Mouse (Mus musculus) kidney, embryonic 16.5 days (tissue): Measurements from ENCODE around the gene Cacna1c. TPM values are rescaled to one million over a fixed set of nuclear protein-coding genes. Genes with fewer than 3 reads are reported as not detected.

ENCODE experiments used
- ATAC-seq: fragments of 200-750 bp; cut with Nextera tagmentation; 2 replicates; pipeline ENCODE4 v1.8.0; 2017; ENCODE audit warnings: moderate TSS enrichment; ENCODE audit not compliant: low FRiP score, low TSS enrichment
- H3K27ac ChIP-seq: fragments of 300-500 bp; sonication (generic); 2 replicates; pipeline ENCODE4 v1.5.1; 2014; ENCODE audit warnings: low read length
- H3K27me3 ChIP-seq: fragments of 300-500 bp; sonication (generic); 2 replicates; pipeline ENCODE4 v1.6.1; 2014; ENCODE audit warnings: low read length, control low read depth, mixed read lengths; ENCODE audit not compliant: insufficient read depth
- H3K36me3 ChIP-seq: fragments of 300-500 bp; sonication (generic); 2 replicates; pipeline ENCODE4 v1.6.1; 2014; ENCODE audit warnings: low read length, control low read depth, mixed read lengths; ENCODE audit not compliant: insufficient read depth
- H3K4me1 ChIP-seq: fragments of 300-500 bp; sonication (generic); 2 replicates; pipeline ENCODE4 v1.6.1; 2014; ENCODE audit warnings: low read length, control low read depth, mixed read lengths; ENCODE audit not compliant: insufficient read depth
- H3K4me2 ChIP-seq: fragments of 300-500 bp; sonication (generic); replicated peaks from 2 replicates; pipeline ENCODE4 v1.6.1; 2014; ENCODE audit warnings: low read depth, low read length
- H3K4me3 ChIP-seq: fragments of 300-500 bp; sonication (generic); 2 replicates; pipeline ENCODE4 v1.5.1; 2014; ENCODE audit warnings: mild to moderate bottlenecking, low read length
- H3K9ac ChIP-seq: fragments of 300-500 bp; sonication (generic); replicated peaks from 2 replicates; pipeline ENCODE4 v1.6.1; 2014; ENCODE audit warnings: low read length
- H3K9me3 ChIP-seq: fragments of 300-500 bp; sonication (generic); 2 replicates; pipeline ENCODE4 v1.6.1; 2016; ENCODE audit warnings: low read length, control low read depth
- WGBS: fragments of 180-500 bp; shearing (Covaris S2); extraction: QIAGEN DNeasy Blood & Tissue Kit; methylation state at CpG from one replicate; pipeline ENCODE4 v1.1.7; 2014; 5-methylcytosine and 5-hydroxymethylcytosine counted together
- polyA plus RNA-seq: library from polyadenylated mRNA; unstranded; fragments of >200 nt; fragmentation: Nextera tagmentation; extraction: Ambion mirVana; gene quantifications from 2 replicates; pipeline ENCODE4 v1.2.1, GENCODE M21; 2015

Cacna1c gene
- polyA plus RNA-seq, 1 experiment from 2014 or later: 1.4 TPM

GRCm38 (mm10) chr6:119194601-119195000 lies 1.6 kb downstream of the Cacna1c start:
- Histone ChIP-seq H3K4me3 (no peak overlapping the region), H3K27ac (no peak overlapping the region), H3K9me3 (no peaks in the 10 kb centered on the region), H3K4me2 (no peak overlapping the region), H3K4me1 (peaks cover 13% of the 10 kb centered on the region; the same call in 1 of the 2 replicates), H3K36me3 (no peaks in the 10 kb centered on the region; the same call in 1 of the 2 replicates), H3K9ac (no peak overlapping the region), H3K27me3 (no peaks in the 10 kb centered on the region)
- no peak for ATAC-seq
- WGBS: 78% methylated on average over 7 of the region's 7 CpGs

DNA sequence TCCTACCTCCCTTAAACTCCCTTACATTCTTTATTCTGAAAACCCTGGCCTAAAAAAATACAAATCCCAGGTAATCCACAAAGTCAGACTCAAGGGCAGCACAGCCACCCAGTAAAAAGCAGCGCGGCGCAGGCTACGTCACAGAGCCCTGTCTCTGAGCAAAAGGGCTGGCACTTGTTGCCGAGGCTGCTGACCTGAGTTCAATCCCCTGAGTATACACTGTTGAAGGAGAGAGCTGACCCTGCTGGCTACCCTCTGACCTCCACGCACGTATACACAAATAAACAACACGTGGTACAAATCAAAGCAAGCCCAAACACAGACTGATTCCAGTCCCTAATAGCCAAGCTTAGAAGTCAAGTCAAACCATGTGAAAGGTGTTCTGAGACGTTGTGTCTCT lies 2.1 kb downstream of the Cacna1c start:
- no peak for ATAC-seq
- no peaks in the 10 kb centered on the region for H3K9me3 ChIP-seq
- no peak overlapping the region for H3K27ac ChIP-seq
- H3K36me3 ChIP-seq: no peaks in the 10 kb centered on the region; the same call in 1 of the 2 replicates
- no peak overlapping the region for H3K4me2 ChIP-seq
- H3K9ac ChIP-seq: no peak overlapping the region
- WGBS: 56% methylated on average over 9 of the region's 9 CpGs
- no peak overlapping the region for H3K4me3 ChIP-seq
- H3K27me3 ChIP-seq: no peaks in the 10 kb centered on the region
- H3K4me1 ChIP-seq: peaks cover 13% of the 10 kb centered on the region; the same call in 1 of the 2 replicates

DNA sequence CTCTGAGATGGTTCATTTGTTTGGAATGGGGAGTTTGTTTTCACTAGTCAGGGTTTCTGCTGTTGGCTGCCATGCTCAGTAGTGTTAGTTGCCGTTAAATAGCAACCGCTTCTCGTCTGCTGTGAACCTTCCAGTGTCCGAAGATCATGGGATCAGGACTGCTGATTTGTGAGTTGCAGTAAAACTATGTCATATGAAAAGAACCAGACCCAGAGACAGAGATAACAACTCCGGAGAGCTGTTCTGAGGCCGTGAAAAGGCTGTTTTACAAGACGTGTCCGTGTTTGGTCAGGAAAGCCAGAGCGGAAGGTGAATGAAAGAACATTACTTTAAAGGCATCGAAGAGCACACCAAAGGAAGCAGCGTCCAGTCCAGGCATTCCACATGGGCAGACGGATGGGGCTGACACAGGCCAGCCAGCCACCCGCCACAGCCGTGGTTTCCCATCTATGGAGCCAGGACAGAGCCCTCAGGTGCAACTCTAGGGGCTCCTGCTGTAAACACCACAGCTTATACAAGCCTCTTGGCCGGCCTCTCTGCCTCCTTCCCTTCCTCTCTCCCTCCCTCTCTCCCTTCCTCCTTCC lies 2.6 kb downstream of the Cacna1c start:
- H3K36me3 ChIP-seq: no peaks in the 10 kb centered on the region; the same call in 1 of the 2 replicates
- WGBS: 38% methylated on average over 15 of the region's 15 CpGs
- peak; percentile 12; the same call in 1 of the 2 replicates for ATAC-seq
- H3K9ac ChIP-seq: no peak overlapping the region
- H3K27me3 ChIP-seq: no peaks in the 10 kb centered on the region
- H3K4me1 ChIP-seq: peaks cover 13% of the 10 kb centered on the region; the same call in 1 of the 2 replicates
- H3K4me2 ChIP-seq: no peak overlapping the region
- no peak overlapping the region for H3K27ac ChIP-seq
- no peaks in the 10 kb centered on the region for H3K9me3 ChIP-seq
- H3K4me3 ChIP-seq: no peak overlapping the region

DNA sequence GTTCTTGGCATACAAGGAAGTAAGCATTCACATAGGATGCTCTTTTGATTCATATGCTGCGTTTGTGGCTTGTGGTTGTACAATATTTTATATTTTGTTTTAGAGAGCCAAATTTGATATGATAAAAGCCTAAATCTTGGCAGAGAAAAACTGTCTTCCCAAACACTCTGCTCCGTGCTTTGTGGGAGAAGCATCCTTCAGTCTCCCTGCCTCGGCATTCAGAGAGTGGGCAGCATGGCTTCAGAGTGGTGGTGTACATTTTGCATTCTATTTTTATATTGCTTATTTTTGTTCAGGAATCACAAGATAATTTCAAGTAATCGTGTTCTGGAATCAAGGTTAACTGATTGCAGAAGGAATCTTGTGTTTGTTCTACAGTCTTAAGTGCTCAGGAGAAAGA lies 4.7 kb downstream of the Cacna1c start:
- Histone ChIP-seq H3K9me3 (no peaks in the 10 kb centered on the region), H3K4me2 (no peak overlapping the region), H3K4me3 (no peak overlapping the region), H3K4me1 (peaks cover 12% of the 10 kb centered on the region; the same call in 1 of the 2 replicates), H3K36me3 (no peaks in the 10 kb centered on the region; the same call in 1 of the 2 replicates), H3K27ac (no peak overlapping the region), H3K27me3 (no peaks in the 10 kb centered on the region), H3K9ac (no peak overlapping the region)
- WGBS: 88% methylated on average over 4 of the region's 4 CpGs
- no peak for ATAC-seq

GRCm38 (mm10) chr6:119187631-119188030 lies 8.6 kb downstream of the Cacna1c start:
- H3K9ac ChIP-seq: no peak overlapping the region

DNA sequence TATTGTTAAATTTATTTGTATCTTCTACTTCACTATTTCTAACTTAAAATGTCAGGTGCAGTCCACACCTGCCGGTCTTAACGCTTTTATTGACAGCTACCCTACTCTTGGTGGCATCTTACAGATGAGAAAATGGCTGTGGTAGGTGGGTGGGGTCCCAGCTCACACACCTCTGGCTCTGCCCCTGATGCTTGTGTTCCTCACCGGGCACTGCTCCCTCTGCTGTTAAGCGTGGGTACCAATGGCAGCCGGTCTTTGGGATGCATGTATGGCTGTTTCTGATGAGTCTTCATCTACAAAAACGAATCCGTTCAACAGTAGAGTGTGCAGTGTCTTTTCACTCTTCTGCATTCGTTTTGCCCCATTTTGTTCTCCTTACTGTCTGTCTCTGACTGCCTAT lies 9.6 kb downstream of the Cacna1c start:
- Histone ChIP-seq H3K4me3 (no peak overlapping the region), H3K27me3 (no peaks in the 10 kb centered on the region), H3K4me2 (no peak overlapping the region), H3K4me1 (no peaks in the 10 kb centered on the region), H3K9me3 (no peaks in the 10 kb centered on the region), H3K27ac (no peak overlapping the region), H3K9ac (no peak overlapping the region), H3K36me3 (peaks cover 6% of the 10 kb centered on the region; the same call in 1 of the 2 replicates)
- 63% methylated on average over 8 of the region's 8 CpGs for WGBS
- no peak for ATAC-seq

More at GRCm38 (mm10) chr6:119187631-119188030, 8.6 kb downstream of the Cacna1c start:
- H3K27me3 ChIP-seq: no peaks in the 10 kb centered on the region
- no peak for ATAC-seq
- peaks cover 6% of the 10 kb centered on the region; the same call in 1 of the 2 replicates for H3K36me3 ChIP-seq
- H3K4me3 ChIP-seq: no peak overlapping the region
- H3K27ac ChIP-seq: no peak overlapping the region
- no peaks in the 10 kb centered on the region for H3K9me3 ChIP-seq
- no peaks in the 10 kb centered on the region for H3K4me1 ChIP-seq
- 65% methylated on average over 6 of the region's 6 CpGs for WGBS
- H3K4me2 ChIP-seq: no peak overlapping the region

DNA sequence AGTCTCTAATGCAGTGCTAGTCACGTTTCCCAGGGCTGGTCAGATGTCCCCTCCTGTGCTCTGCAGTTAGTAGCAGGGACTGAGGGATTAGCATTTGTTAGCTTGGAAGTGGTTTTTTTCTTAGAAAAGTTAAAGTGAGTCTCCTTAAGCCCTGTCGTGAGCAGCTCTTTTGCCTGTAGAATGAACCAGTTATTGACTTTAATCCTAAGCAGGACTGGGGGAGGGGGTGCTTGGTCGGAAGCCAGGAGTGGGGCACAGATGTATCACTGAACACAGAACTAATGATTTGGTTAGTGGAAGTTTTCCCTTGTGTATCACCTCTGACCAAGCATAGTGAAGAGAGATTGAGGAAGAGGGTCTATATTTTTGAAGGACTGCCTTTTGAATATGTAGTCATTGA lies 12.4 kb downstream of the Cacna1c start:
- H3K4me1 ChIP-seq: no peaks in the 10 kb centered on the region
- 74% methylated on average over 3 of the region's 3 CpGs for WGBS
- no peak for ATAC-seq
- no peak overlapping the region for H3K4me2 ChIP-seq
- H3K27ac ChIP-seq: no peak overlapping the region
- no peak overlapping the region for H3K9ac ChIP-seq
- H3K9me3 ChIP-seq: no peaks in the 10 kb centered on the region
- no peak overlapping the region for H3K4me3 ChIP-seq
- peaks cover 6% of the 10 kb centered on the region; the same call in 1 of the 2 replicates for H3K36me3 ChIP-seq
- H3K27me3 ChIP-seq: no peaks in the 10 kb centered on the region

GRCm38 (mm10) chr6:119182211-119182610 lies 14.0 kb downstream of the Cacna1c start:
- Histone ChIP-seq H3K36me3 (peaks cover 6% of the 10 kb centered on the region; the same call in 1 of the 2 replicates), H3K9ac (no peak overlapping the region), H3K4me3 (no peak overlapping the region), H3K27me3 (no peaks in the 10 kb centered on the region), H3K4me1 (no peaks in the 10 kb centered on the region), H3K4me2 (no peak overlapping the region), H3K27ac (no peak overlapping the region), H3K9me3 (no peaks in the 10 kb centered on the region)
- ATAC-seq: no peak
- WGBS: 87% methylated on average over 9 of the region's 9 CpGs

DNA sequence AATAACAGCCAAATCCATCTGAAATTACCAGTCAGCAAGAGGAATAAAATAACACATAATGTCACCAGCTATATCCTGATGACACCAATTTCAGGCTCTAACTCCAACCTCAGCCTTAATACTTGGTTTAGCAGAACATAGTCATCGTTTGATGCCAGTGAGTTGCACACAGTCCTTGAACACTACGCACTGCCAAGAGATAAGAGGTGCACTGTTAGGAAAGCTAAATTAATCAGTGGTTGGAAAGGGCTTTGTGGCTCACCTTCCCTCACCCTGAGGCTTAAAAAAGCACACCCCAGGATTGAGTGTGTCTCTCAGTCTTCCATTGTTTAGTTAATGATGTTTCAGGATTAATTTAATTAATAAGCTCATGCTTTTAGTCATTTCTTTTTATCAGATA lies 16.0 kb downstream of the Cacna1c start:
- Histone ChIP-seq H3K4me3 (no peak overlapping the region), H3K4me2 (no peak overlapping the region), H3K9me3 (no peaks in the 10 kb centered on the region), H3K4me1 (peaks cover 10% of the 10 kb centered on the region; the same call in 1 of the 2 replicates), H3K36me3 (peaks cover 6% of the 10 kb centered on the region; the same call in 1 of the 2 replicates), H3K27me3 (no peaks in the 10 kb centered on the region), H3K9ac (no peak overlapping the region), H3K27ac (no peak overlapping the region)
- ATAC-seq: no peak
- WGBS: 94% methylated on average over 2 of the region's 2 CpGs

- no peak overlapping the region for H3K9ac ChIP-seq
- ATAC-seq: no peak
- 36% methylated on average over 8 of the region's 8 CpGs for WGBS
- H3K9me3 ChIP-seq: no peaks in the 10 kb centered on the region
- no peak overlapping the region for H3K4me3 ChIP-seq
- H3K36me3 ChIP-seq: no peaks in the 10 kb centered on the region
- no peak overlapping the region for H3K27ac ChIP-seq
- no peak overlapping the region for H3K4me2 ChIP-seq
- peaks cover 10% of the 10 kb centered on the region; the same call in 1 of the 2 replicates for H3K4me1 ChIP-seq
- H3K27me3 ChIP-seq: no peaks in the 10 kb centered on the region
Measured at GRCm38 (mm10) chr6:119177101-119177500, 19.1 kb downstream of the Cacna1c start.
